Mouse (Mus musculus): ENCODE measurements at regions not wholly inside any gene's neighbourhood (a gene's known extent, or its start where the extent isn't known, plus 50 kb on each side); places are given as distances from the start of the nearest gene placed in this dataset.

DNA sequence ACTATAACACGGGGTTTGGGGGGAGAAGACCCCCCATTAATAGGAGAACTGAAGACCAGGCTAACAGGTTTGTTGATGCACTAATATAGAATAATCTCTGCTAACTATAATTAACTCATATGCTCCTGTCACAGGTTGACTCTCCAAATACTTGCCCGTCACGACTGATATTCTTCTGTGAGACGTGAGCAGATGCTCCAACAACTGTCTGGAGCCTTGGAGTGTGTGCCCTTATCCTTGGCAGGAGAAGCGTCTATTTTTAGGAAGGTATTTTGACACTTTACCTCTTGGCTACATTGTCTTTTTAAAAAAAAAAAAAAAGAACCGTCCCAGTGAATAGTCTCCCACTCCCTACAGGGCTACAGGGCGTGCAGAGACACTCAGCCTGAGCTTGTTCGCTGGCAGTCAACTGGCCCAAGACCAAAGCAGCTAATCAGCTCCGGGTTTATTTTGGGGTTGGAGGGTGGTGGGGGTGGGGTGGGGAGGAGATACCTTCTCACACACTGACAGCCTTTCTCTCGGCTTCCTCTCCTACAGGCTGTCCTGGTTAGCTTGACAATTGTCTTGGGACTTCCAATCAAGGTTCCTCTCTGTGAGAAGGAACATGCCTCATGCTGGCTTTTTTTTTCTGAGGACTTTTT is 102.6 kb upstream of the Prickle1 start:
- DNase-seq = peak; percentile 18 to 48

DNA sequence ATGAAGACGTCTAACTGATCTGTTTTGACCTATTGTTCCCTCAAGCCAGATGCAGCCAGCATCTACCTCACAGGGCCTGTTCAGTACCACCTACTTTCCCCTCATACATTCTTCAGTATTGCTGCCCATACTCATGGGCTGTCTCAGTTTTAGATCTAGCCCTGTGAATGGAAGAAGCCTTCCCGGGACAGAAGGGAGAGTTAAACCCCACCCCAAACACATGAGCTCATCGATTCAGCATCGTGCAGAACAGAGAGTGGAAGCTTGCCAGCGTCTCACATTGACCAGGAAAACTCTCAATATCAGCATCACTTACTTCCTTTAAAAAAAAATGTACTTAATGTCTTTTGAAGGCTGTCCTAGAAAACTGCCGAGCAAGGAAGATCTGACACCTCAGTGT is 95.0 kb upstream of the Prickle1 start:
- no peak for DNase-seq

DNA sequence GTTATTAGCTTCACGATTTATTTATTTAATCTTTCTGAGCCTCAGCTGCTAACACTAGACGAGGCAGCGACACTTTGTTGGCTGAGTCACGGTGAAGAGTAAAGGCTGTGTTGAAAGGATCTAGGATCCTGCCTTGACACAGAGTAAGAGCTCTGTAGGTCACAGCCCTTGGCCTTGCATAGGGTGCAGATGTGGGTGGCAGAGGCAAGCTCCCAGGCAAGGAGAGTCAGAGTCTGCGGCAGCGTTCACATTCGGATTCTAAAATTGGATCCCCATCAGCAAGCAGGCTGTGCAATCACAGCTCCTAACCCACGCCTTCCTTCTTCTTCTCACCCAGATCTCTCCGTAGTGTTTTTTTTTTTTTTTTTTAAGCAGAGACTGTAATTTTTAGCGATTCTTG is 94.3 kb upstream of the Prickle1 start:
- DNase-seq = no peak

DNA sequence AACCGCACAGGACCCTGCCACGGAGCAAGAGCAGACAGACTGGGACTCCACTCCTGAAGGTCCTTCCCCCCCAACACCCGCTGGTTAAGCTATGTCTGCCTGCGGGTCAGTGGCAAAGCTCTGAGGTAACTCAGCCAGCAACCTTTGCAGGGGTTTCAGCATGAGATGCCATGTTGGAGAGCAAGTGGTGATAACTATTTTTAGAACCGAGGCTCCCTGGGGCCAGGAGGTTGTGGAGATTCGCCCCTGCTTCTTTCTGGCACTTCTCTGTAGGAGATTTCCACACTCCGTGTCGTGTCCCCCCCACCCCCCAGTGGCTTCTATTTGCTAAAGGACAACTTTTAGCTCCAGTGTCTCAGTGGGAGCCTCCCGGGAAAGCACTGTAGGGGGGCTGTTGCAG is 90.7 kb upstream of the Prickle1 start:
- DNase-seq = no peak

DNA sequence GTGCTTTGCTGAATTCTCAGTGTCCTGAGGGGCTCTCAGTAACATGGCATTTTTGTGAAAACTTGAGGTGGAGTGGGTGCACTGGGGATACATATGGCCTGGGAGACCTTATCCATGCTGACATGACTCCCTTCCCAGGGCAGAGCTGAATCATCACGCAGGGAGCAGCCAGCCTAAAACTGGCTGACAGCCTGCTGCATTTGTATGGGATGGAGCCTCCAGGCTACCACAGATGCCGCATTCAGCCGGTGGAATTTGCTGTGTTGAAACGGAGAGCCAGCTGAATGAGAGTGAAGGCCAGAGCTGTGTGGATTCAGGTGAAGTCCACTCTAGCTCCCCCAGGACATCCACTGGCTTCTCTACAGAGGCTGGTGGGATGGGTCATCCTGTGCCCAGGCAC is 85.9 kb upstream of the Prickle1 start:
- DNase-seq = peak; percentile 31 to 41

DNA sequence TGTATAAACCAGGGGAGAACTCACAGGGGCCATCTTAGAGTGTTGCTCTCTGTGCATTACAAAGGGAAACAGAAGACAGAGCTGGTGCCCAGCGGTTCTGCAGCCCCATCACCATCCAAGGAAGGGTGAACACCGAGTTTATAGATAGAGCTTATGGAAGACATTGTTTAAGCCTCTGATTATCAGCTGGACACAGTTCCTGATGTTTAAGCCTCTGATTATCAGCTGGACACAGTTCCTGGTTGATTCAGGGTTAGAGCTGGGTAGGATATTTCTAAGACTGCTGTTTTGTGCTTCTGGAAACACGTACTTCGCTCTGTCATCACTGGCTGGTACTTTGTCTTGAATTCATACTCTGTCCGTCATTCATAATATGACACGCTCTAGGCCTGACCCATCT is 79.9 kb upstream of the Prickle1 start:
- DNase-seq = no peak

DNA sequence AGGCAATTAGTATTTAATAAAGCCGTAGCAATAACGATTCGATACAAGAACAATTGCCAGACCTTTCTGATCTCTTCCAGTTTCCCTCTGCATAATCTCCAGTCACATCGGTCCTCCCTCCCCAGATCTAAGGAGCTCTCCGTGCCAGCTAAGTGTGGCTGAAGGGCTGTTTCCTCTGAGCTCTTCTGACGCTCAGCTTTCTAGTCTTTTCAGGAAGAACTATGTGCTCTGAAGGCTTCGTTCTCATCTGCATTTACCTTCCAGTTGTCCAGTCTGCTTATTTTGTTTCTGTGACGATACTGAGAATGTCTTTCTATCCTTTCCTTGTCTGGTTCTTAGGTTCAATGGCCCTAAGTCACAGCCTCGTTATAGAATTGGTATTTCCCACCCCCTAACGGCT is 78.3 kb upstream of the Prickle1 start:
- no peak for DNase-seq

DNA sequence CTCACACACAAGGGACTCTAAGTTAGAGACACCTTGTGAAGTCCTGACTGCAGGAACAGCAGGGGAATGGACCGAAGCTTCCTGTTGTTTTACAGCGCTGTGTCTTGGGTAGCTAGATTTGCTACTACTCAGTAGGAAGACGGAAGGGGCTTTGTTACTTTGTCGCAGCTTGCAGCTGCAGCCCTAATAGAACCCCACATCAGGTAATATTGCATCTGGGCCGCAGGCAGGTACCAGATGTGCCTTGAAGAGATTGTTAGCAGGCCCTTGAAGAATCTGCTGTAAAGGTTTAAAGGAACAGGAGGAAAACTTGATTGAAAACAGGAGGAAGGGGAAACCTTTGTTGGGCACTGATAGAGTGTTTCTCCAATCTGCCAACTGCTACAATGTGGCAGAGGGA is 68.2 kb upstream of the Prickle1 start:
- no peak for DNase-seq

DNA sequence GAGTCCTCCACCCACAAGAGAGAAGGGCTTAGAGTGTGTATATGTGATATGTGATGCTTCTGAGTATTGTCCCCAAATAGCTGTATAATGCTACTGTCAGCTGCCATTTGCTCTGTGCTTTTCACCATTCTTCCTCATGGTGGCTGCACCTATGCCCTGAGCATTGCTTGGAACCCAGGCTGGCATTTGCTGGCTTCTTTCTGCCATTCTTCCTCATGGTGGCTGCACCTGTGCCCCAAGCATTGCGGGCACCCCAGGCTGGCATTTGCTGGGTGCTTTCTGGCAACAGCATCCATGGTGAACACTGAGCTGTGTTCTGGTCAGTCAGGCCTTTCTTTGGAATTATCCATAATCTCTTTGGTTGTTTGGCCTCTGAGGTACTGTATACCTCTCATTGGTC is 66.9 kb upstream of the Prickle1 start:
- no peak for DNase-seq

DNA sequence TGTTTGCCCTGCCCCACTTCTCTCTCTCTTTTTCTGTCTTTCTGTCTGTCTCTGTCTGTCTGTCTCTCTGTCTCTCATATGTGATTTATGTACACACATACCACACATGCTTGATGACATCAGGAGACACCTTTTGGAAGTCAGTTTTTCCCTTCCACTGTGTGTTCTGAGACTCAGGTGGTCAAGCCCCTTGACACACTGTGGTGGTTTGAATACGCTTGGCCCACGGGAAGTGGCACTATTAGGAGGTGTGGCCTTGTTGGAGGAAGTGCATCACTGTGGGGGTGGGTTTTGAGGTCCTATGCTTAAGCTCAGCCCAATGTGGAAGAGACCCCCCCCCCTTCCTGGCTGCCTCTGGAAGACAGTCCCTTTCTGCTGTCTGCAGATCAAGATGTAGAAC is 66.1 kb upstream of the Prickle1 start:
- no peak for DNase-seq

DNA sequence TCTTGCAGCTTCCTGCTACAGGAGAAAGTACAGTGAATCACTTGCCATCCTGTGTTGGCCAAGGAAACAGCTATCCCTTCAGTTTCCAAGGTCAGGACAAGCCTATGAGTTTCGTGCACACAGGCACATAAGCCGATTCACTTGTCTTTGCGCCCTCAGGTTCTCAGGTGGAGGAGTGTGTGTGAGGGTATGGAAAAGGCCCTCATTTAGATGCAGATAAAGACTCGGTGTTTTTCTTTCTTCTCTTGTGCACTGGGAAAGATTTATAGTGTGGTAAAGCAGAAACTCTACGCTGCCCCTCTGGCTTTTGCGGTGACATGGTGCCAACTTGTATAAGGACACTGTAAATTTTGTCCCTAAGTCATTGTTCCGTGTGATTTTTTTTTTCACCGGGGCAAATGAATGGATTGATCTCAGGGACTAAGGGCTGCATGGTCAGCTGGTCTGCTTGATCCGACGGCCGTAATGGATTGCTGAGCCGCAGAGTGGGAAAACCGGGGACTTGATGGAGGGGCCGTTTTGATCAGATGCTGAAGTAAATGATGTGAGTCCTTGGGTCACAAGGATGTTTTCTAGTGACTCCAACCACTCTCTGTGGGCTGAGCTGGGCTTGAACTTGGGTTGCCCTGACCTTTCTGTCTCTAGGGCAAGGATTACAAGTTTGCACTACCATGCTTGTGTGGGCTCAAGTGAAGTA is 65.4 kb upstream of the Prickle1 start:
- no peak for DNase-seq

DNA sequence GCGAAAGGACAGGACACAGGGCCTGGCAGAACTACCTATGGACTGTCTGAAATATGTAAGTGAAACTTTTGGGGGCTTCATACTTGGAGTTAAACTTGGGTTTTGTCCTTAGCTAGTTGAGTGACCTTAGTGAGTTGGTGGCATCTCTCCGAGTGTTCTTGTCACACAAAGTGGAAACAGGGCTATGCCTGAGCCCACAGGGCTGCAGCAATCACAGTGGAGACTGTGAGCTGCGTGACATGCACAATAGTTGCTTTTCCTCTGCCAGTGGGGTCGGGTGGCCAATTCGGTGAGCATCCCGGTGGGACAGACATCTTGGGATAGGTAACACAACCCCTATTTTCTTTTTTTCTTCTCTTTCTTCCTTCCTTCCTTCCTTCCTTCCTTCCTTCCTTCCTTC is 61.5 kb upstream of the Prickle1 start:
- DNase-seq = no peak

DNA sequence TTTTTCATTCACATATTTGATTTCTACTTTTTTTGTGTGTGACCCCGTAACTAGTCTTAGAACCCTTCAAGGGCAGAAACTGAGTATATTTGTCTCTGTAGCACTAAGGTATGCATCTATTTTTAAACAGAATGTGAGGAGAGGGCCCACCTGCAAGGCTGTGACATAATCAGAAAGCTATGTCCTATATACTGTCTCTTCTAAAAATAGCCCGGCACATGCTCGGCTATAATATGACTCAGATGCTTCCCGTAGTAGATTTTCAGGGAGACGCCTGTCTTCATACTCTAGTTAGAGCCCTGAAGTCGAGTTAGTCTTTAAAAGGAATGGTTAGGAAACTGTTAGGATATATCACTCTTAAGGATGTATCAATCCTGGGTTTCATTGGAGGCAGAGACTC is 61.0 kb upstream of the Prickle1 start:
- DNase-seq = no peak

DNA sequence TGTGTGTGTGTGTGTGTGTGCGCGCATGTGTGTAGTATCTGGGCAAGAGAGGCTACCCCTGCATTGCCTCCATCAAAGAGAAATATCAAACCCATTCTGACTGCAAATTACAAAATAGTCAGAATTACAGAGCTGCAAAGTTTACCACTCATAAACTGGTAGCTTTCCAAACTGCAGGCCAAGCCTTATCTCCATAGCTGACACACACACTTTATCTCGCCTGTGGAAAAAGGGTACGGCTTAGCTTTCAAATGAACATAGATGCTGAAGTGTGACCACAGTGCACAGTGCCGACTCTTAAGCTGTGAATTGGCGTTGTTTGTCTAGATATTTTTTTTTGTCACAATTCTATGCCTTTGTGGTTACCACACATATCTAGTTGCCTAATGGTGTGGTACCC is 60.1 kb upstream of the Prickle1 start:
- DNase-seq = no peak

DNA sequence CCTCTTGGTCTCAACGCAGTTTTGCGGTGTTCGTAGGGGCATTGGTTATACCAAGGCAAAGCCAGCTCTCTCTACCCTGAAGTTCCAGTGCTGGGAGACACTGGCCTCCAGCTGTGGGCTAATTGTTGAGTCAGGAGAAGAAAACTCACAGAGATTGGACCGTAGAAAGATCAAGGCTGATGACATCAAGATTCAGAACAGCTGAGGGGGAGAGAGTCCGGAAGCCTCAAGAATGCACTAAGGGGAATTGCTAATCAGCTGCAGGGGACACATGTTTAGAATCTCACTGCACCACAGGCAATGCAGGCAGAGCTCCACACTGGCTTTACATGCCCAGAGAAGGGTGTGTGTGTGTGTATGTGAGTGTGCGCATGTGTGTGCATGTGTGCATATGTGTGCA is 59.6 kb upstream of the Prickle1 start:
- DNase-seq = no peak

DNA sequence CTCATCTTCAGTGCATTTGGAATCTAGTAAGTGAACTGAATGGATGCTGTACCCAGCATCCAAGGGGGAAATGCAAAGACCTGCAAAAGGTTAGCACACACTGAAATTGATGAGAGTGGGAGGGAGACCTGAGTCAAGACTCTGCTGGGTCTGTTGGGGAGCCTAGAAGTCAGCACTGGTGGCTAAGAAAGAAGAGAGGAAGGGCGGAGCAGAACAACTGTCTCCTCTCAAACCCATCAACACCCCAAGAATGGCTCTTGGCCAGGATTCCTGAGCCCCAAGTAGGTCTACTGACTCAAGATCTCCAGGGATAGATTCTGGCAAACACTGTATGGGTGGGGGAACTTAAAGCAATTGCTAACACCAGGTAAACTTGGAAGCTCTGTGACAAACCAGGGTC is 57.7 kb upstream of the Prickle1 start:
- no peak for DNase-seq

DNA sequence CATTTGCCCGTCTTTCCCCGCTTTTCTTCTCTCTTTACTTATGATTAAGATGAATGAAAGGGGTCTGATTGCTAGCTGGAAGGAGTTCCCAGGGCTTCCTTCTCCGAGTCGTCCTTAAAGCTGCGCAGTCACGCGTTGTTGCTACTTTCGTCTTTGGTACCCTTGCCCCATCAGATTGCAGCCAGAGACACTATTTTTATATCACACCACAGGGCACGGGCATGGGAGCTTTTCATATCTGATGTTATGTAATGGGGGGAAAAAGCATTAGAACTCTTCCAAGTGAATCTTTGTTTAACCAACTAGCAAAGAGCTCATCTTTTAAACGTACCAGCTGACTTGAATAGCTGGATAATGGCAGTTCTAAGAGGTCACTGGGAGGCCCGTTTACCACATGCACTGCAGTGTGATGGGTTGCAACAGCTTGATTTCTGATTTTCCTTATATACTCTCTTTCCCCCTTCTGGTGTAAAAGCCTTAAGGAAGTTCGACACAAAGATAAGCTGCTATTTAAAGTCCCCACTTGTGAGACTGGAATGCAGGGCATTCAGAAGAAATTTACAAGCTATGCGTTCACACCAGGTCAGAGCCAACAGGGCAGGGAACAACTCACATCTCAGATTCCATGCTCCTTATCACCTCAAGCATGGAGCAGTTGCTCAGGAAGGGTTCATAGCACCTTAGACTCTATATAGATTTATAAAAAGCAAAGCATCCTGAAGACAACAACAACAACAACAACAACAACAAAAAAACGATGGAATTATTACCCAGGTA is 55.5 kb upstream of the Prickle1 start:
- no peak for DNase-seq

DNA sequence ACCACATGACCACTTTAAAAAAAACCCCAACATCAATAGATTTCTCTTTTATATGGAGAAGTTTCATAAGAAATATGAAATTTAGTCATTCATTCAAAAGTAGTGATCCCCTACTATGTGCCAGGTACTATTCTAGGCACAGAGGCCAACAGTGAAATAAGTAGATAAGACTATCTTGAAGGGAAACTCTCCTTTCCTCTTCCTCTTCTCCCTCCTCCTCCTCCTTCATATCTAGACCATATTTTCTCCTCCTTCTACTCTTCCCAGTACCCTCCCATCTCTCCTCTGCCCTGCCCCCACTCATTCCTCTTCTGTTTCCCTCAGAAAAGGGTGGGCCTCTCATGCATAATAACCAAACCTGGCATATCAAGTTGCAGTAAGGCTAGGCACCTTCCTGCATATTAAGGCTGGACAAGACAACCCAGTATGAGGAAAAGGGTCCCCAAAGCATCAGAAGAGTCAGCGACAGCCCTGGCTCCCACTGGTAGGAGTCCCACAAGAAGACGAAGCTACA is 54.4 kb upstream of the Prickle1 start:
- DNase-seq = no peak

DNA sequence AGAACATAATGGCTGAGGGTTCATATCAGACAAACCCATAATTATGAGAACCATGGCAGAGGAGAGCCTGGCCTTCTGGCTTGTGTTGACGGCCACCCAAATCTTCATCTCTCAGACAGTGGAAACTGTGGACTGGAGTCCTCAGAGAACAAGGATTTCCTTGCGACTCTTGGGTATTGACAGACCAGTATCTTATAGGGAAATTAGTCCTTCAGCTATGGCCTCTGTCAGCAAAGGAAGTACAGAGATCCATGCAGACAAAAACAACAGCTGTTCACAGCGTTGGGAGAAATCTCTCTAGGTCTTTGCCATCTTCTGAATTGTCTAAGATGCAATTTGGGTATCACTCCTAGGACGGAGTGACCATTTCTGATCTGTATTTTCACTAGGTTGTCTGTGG is 53.0 kb upstream of the Prickle1 start:
- no peak for DNase-seq

DNA sequence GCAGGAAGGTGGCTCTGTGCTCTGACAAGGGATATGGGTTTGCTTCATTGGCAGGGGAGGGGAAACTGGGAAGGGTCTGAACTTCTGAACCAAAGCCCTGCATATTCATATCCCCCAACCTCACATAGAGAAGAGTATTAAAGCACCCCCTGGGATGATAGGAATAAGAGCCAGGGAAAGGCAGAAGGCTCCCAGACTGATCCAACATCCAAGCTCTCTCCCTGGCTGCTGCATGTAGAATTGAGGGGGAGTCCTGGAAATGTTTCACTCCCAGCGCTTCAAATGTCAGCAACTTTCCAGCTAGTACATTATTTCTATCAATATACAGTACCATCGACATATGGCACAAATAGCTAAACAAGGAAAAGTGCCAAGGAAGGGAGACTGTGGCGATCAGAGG is 51.1 kb upstream of the Prickle1 start:
- peak; percentile 24 for DNase-seq

DNA sequence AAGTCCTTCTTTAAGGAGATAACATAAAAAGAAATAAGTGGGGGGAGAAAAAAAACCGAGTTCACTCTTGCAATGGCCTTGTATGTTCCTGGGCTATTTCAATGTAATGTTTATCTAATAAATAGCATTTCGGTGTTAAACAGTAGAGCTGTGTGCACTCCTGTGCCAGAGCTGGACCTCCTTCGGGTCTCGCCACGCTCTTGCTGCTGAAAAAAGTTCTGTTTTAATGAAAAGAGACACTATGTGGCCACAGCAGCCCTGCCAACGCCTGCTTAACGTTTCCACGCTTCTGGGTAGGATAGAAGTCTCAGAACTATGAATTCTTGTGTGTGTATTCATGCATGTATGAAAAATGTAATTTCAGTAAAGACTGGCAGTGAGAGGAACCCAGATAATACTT is 50.3 kb upstream of the Prickle1 start:
- DNase-seq = no peak
